Mouse (Mus musculus) neural tube, embryonic 11.5 days (tissue): ENCODE results near the gene Tbc1d1. TPM values are rescaled to one million over a fixed set of nuclear protein-coding genes. Genes with fewer than 3 reads are reported as not detected.

Experiments used
- ATAC-seq: fragments of 200-750 bp; cut with Nextera tagmentation; 2 replicates; pipeline ENCODE4 v1.8.0; 2017; ENCODE audit warnings: moderate number of reproducible peaks, mild to moderate bottlenecking, moderate TSS enrichment, moderate library complexity; ENCODE audit not compliant: insufficient read depth, low FRiP score, low TSS enrichment
- DNase-seq: peaks from one replicate; pipeline ENCODE4 v3.0.0-alpha.2; 2015; ENCODE audit warnings: low spot score
- H3K27ac ChIP-seq: fragments of 300-500 bp; sonication (generic); 2 replicates; pipeline ENCODE4 v1.5.1; 2014; ENCODE audit warnings: low read depth, mild to moderate bottlenecking, low read length
- H3K27me3 ChIP-seq: fragments of 300-500 bp; sonication (generic); 2 replicates; pipeline ENCODE4 v1.6.1; 2014; ENCODE audit warnings: mild to moderate bottlenecking, low read length, mixed read lengths; ENCODE audit not compliant: control insufficient read depth, insufficient read depth
- H3K36me3 ChIP-seq: fragments of 300-500 bp; sonication (generic); 2 replicates; pipeline ENCODE4 v1.6.1; 2014; ENCODE audit warnings: mild to moderate bottlenecking, low read length, moderate library complexity, mixed read lengths; ENCODE audit not compliant: control insufficient read depth, insufficient read depth
- H3K4me1 ChIP-seq: fragments of 300-500 bp; sonication (generic); 2 replicates; pipeline ENCODE4 v1.6.1; 2014; ENCODE audit warnings: low read length, mixed read lengths; ENCODE audit not compliant: control insufficient read depth, insufficient read depth
- H3K4me2 ChIP-seq: fragments of 300-500 bp; sonication (generic); 2 replicates; pipeline ENCODE4 v1.6.1; 2014; ENCODE audit warnings: low read depth, mild to moderate bottlenecking, moderate library complexity
- H3K4me3 ChIP-seq: fragments of 300-500 bp; sonication (generic); 2 replicates; pipeline ENCODE4 v1.5.1; 2014; ENCODE audit warnings: low read depth, low read length
- H3K9ac ChIP-seq: fragments of 300-500 bp; sonication (generic); 2 replicates; pipeline ENCODE4 v1.6.1; 2014; ENCODE audit warnings: mild to moderate bottlenecking, low read length
- H3K9me3 ChIP-seq: fragments of 300-500 bp; sonication (generic); 2 replicates; pipeline ENCODE4 v1.6.1; 2016; ENCODE audit warnings: low read length; ENCODE audit not compliant: control insufficient read depth
- WGBS: fragments of 180-500 bp; shearing (Covaris S2); extraction: QIAGEN DNeasy Blood & Tissue Kit; methylation state at CpG from one replicate; pipeline ENCODE4 v1.1.7; 2014; 5-methylcytosine and 5-hydroxymethylcytosine counted together
- microRNA-seq: library from miRNA; unstranded; fragments of <30 nt; microRNA quantifications from one replicate; pipeline ENCODE4, GENCODE M21; 2016
- polyA plus RNA-seq: library from polyadenylated mRNA; unstranded; fragments of >200 nt; fragmentation: Nextera tagmentation; extraction: Ambion mirVana; gene quantifications from 2 replicates; pipeline ENCODE4 v1.2.1, GENCODE M21; 2014

The Tbc1d1 gene
- polyA plus RNA-seq, 1 experiment from 2014 or later = 32.4 TPM

DNA sequence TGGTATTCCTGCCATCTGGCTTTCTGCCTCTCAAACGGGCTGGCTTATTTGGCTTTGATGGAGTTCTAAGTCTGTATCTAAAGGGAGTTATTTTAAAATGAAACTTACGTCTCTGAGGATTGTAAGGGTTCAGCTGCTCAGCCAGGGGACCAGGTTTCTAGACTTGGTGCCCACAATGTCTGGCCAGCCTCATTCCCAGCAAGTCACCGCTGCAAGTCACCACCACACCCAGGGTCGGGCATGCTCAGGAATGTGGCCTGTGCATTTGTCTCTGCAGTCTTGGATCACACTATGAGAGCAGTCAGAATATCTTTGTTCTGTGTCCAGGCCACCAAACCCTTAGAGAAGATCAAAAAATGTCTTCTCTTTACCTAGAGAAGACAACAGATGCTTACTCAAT, 237.4 kb downstream of the Tbc1d1 start:
- no peak overlapping the region for H3K27ac ChIP-seq
- no peak overlapping the region for H3K9ac ChIP-seq
- no peaks in the 10 kb centered on the region for H3K27me3 ChIP-seq
- H3K9me3 ChIP-seq = no peaks in the 10 kb centered on the region
- no peak overlapping the region for H3K4me3 ChIP-seq
- H3K4me1 ChIP-seq = peaks cover 8% of the 10 kb centered on the region
- no peak overlapping the region for H3K4me2 ChIP-seq
- WGBS = 85% methylated on average over 4 of the region's 4 CpGs
- no peak for DNase-seq
- H3K36me3 ChIP-seq = no peaks in the 10 kb centered on the region
- no peak for ATAC-seq

DNA sequence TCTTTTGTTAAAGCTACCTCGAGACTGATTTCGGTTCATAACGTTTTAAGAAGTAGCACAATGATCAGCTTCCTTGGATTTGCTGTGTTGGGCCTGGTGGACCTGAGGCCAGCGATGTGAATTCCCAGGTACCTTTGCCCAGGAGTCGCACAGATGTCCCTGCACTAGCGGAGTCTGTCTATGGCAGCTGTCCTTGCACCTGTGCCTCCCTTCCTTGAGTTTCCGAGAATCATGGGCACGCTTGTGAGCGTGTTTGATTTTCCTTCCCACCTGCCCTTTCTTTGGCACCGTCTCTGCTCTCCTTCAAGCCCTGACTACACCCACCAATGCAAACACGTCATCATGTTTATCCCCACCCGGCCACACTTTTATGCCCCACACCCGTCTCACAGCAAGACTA, 242.1 kb downstream of the Tbc1d1 start:
- H3K27me3 ChIP-seq = no peaks in the 10 kb centered on the region
- no peak overlapping the region for H3K27ac ChIP-seq
- 83% methylated on average over 13 of the region's 13 CpGs for WGBS
- ATAC-seq = no peak
- no peak overlapping the region for H3K4me3 ChIP-seq
- no peaks in the 10 kb centered on the region for H3K36me3 ChIP-seq
- H3K4me1 ChIP-seq = no peaks in the 10 kb centered on the region
- H3K9ac ChIP-seq = no peak overlapping the region
- no peak overlapping the region for H3K4me2 ChIP-seq
- no peaks in the 10 kb centered on the region for H3K9me3 ChIP-seq
- DNase-seq = no peak

DNA sequence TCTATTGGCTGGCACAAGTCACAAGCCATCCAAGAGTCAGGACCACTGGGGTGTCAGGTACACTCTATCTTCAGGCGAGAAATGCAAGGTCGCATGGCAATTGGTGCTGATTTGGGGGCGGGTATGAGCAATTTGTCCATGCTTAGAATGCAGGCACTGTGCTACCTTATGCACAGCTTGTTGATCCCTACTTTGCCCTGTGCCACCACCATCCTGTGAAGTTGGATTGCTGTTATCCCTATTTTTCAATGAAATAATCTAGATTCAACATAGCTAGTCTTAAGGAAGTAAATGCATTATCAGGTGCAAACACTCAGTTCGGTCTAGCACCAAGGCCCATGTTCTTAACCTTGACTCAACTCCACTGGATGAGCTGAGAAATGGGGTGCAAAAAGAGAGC, 244.6 kb downstream of the Tbc1d1 start:
- Histone ChIP-seq H3K27ac (no peak overlapping the region), H3K36me3 (no peaks in the 10 kb centered on the region), H3K9me3 (no peaks in the 10 kb centered on the region), H3K4me1 (no peaks in the 10 kb centered on the region), H3K4me2 (no peak overlapping the region), H3K4me3 (no peak overlapping the region), H3K9ac (no peak overlapping the region), H3K27me3 (no peaks in the 10 kb centered on the region)
- 93% methylated on average over 4 of the region's 4 CpGs for WGBS
- DNase-seq = no peak
- ATAC-seq = no peak

Small RNA genes within 50 kb of the gene (microRNA-seq; reads per million reads assigned to microRNA genes)
- not detected for gene Gm22395

Other genes starting within 250 kb of the Tbc1d1 start
- 10.7 and 11.3 TPM in 2 replicates for gene Rell1, start 187.4 kb upstream of the Tbc1d1 start, polyA plus RNA-seq
- gene Pgm2, start 63.4 kb upstream of the Tbc1d1 start, polyA plus RNA-seq = 30.0 and 30.9 TPM in 2 replicates